Mouse (Mus musculus): ENCODE measurements at regions not wholly inside any gene's neighbourhood (a gene's known extent, or its start where the extent isn't known, plus 50 kb on each side); places are given as distances from the start of the nearest gene placed in this dataset.

- DNase-seq = no peak
Observed at GRCm38 (mm10) chr17:62546286-62546685, 334.8 kb downstream of the Efna5 start.

GRCm38 (mm10) chr17:62545330-62545729 lies 335.8 kb downstream of the Efna5 start:
- DNase-seq = no peak

GRCm38 (mm10) chr17:62543056-62543975 lies 337.8 kb downstream of the Efna5 start:
- no peak for DNase-seq

GRCm38 (mm10) chr17:62529911-62530310 lies 351.2 kb downstream of the Efna5 start:
- DNase-seq = no peak

- DNase-seq = no peak
Observed at GRCm38 (mm10) chr17:62527556-62527955, 353.6 kb downstream of the Efna5 start.

GRCm38 (mm10) chr17:62513635-62514034 lies 367.5 kb downstream of the Efna5 start:
- DNase-seq = no peak

- no peak for DNase-seq
Observed at GRCm38 (mm10) chr17:62510184-62510583, 370.9 kb downstream of the Efna5 start.

- no peak for DNase-seq
Observed at GRCm38 (mm10) chr17:62507766-62508485, 373.2 kb downstream of the Efna5 start.

- no peak for DNase-seq
Observed at GRCm38 (mm10) chr17:62504691-62505090, 376.4 kb downstream of the Efna5 start.

- DNase-seq = no peak
Observed at GRCm38 (mm10) chr17:62470739-62471138, 410.4 kb downstream of the Efna5 start.

GRCm38 (mm10) chr17:62469367-62469766 lies 411.8 kb downstream of the Efna5 start:
- DNase-seq = no peak

GRCm38 (mm10) chr17:62468859-62469258 lies 412.3 kb downstream of the Efna5 start:
- DNase-seq = no peak

GRCm38 (mm10) chr17:62467072-62467471 lies 414.0 kb downstream of the Efna5 start:
- DNase-seq = no peak

- no peak for DNase-seq
Observed at GRCm38 (mm10) chr17:62464994-62465393, 416.1 kb downstream of the Efna5 start.

GRCm38 (mm10) chr17:62464228-62464627 lies 416.9 kb downstream of the Efna5 start:
- no peak for DNase-seq

- no peak for DNase-seq
Observed at GRCm38 (mm10) chr17:62461304-62462245, 419.5 kb downstream of the Efna5 start.

- DNase-seq = no peak
Observed at GRCm38 (mm10) chr17:62458964-62459363, 422.2 kb downstream of the Efna5 start.

- no peak for DNase-seq
Observed at GRCm38 (mm10) chr17:62438045-62438444, 443.1 kb downstream of the Efna5 start.

- no peak for DNase-seq
Observed at GRCm38 (mm10) chr17:62436044-62436443, 445.1 kb downstream of the Efna5 start.

- no peak for DNase-seq
Observed at GRCm38 (mm10) chr17:62423476-62424385, 457.4 kb downstream of the Efna5 start.

- DNase-seq = no peak
Observed at GRCm38 (mm10) chr17:62417584-62417983, 463.5 kb downstream of the Efna5 start.

Data from gastrocnemius, postnatal 25 days (tissue).